In the genomic region with DNA sequence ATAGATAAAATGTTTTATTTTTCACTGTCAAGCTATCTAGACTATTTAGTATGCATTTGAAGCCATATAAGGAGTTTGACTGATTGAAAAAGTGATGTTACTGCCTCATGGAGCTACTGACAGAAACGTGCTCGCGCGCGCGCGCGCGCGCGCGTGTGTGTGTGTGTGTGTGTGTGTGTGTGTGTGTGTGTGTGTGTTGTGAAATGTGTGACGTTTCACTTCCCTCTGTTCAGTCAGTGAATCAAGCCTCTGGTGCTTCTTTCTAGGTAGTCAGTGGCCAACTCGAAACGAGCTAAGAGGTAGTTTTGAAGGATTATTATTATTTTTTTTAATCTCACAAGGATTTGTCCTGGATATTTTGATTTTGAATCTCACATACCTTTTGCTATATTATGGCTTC, we compare ENCODE assay signal across 24 mouse cellular contexts. TPM values are rescaled to one million over a fixed set of nuclear protein-coding genes. Genes with fewer than 3 reads are reported as not detected.
A peak's percentile ranks its signal among the peaks of the same experiment; 100 is the strongest.
DNase-seq lines count a peak whose midpoint lies in the region; ATAC-seq and TF ChIP-seq lines count a peak whose summit lies in the region.
"Had no signal": no experiment of that assay in that cellular context is flagged by ENCODE, and none has a peak within 500 bp of the region (broad histone marks: within the 10 kb centered on the region; RNA-seq: fewer than 3 reads in every experiment).

No protein-coding gene starts in this region.

- no peak for TF ChIP-seq CTCF in forebrain, postnatal 0 days (IDR thresholded peaks at IDR 0.05; ENCODE audit: low read depth)

- DNase-seq in A20 (ENCODE audit: low read depth, low spot score), result peak; percentile 53
- peak; percentile 8 for DNase-seq in splenic B cell, adult 2 months (ENCODE audit: low read depth, low spot score)
- DNase-seq in right cerebral cortex, postnatal 36 days (ENCODE audit: low spot score in 2 of 2), result no peak
- no peak for DNase-seq in forebrain, postnatal 0 days
- DNase-seq in ovary, adult 18-20 months (ENCODE audit: low spot score), result no peak
- no peak for DNase-seq in heart, embryonic 10.5 days (ENCODE audit: low spot score)
- DNase-seq: adrenal gland, adult 2 months; adrenal gland, adult 8-10 months; adrenal gland, postnatal 10 days; adrenal gland, postnatal 14 days; adrenal gland, postnatal 25 days; adrenal gland, postnatal 36 days; B cell, adult 2 months; cerebellum, adult 11 months; cerebellum, adult 11-12 months; cerebellum, adult 18-20 months had no signal

- H3K4me2 ChIP-seq in forebrain, postnatal 0 days (ENCODE audit: low read depth), result no peak overlapping the region

- H3K4me3 ChIP-seq in forebrain, postnatal 0 days (ENCODE audit: low read depth, low read length), result no peak overlapping the region
- H3K4me3 ChIP-seq in heart, embryonic 10.5 days, result no peak overlapping the region

- H3K9me3 ChIP-seq in forebrain, postnatal 0 days (ENCODE audit: low read length), result no peaks in the 10 kb centered on the region
- H3K9me3 ChIP-seq in heart, embryonic 10.5 days, result 0 out of 2 replicates have a peak, but pooled peaks cover 2% of the 10 kb centered on the region
- H3K9me3 ChIP-seq: G1E had no signal

- 99% methylated on average over 15 of the region's 15 CpGs for WGBS in forebrain, postnatal 0 days
- WGBS in heart, embryonic 10.5 days, result 98% methylated on average over 15 of the region's 15 CpGs

- no peaks in the 10 kb centered on the region for H3K27me3 ChIP-seq in splenic B cell, adult 2 months (ENCODE audit: control insufficient read depth, insufficient read depth, low read length, poor library complexity, severe bottlenecking)
- no peaks in the 10 kb centered on the region for H3K27me3 ChIP-seq in forebrain, postnatal 0 days (ENCODE audit: insufficient read depth, low read length)
- H3K27me3 ChIP-seq in heart, embryonic 10.5 days (ENCODE audit: insufficient read depth, poor library complexity, severe bottlenecking), result no peaks in the 10 kb centered on the region
- H3K27me3 ChIP-seq: CH12.LX, Patski had no signal

- H3K4me1 ChIP-seq in forebrain, postnatal 0 days (ENCODE audit: insufficient read depth), result no peaks in the 10 kb centered on the region
- H3K4me1 ChIP-seq in heart, embryonic 10.5 days, result no peaks in the 10 kb centered on the region

- H3K9ac ChIP-seq in forebrain, postnatal 0 days, result no peak overlapping the region

- H3K27ac ChIP-seq in forebrain, postnatal 0 days (ENCODE audit: low read depth, low read length), result no peak overlapping the region
- H3K27ac ChIP-seq in heart, embryonic 10.5 days, result no peak overlapping the region

- H3K36me3 ChIP-seq in splenic B cell, adult 2 months (ENCODE audit: control insufficient read depth, insufficient read depth, low read length, poor library complexity, severe bottlenecking), result no peaks in the 10 kb centered on the region
- H3K36me3 ChIP-seq in forebrain, postnatal 0 days (ENCODE audit: insufficient read depth), result no peaks in the 10 kb centered on the region
- peaks cover 5% of the 10 kb centered on the region for H3K36me3 ChIP-seq in heart, embryonic 10.5 days
- H3K36me3 ChIP-seq: G1E had no signal

- peak; percentile 61 for ATAC-seq in granulocyte monocyte progenitor cell, adult 5-6 weeks (replicated peaks; ENCODE audit: poor library complexity, severe bottlenecking)
- ATAC-seq in megakaryocyte, adult 5-6 weeks (ENCODE audit: poor library complexity, severe bottlenecking), result peak; percentile 73
- no peak for ATAC-seq in forebrain, postnatal 0 days
- ATAC-seq: activated CD4-positive, CD25-positive, alpha-beta regulatory T cell, adult 4 months; CD4-positive, CD25-positive, alpha-beta regulatory T cell, adult 4 months; Patski had no signal

RNA-seq across cellular contexts. Expression of a gene that starts 10.7 kb away (rescaled TPM):
- total RNA-seq in granulocyte monocyte progenitor cell, adult 5-6 weeks (2014; fragmentation: Nextera tagmentation), result 0.95 and 1.4 TPM in 2 replicates
- 1.2 and 1.3 TPM in 2 replicates for total RNA-seq in granulocyte monocyte progenitor cell, adult 5-6 weeks (2017)
- 3.4 and 4.7 TPM in 2 replicates for total RNA-seq in megakaryocyte, adult 5-6 weeks (2015)
- total RNA-seq in megakaryocyte, adult 5-6 weeks (2017), result 2.8 and 7.8 TPM in 2 replicates
- 8.7 and 12.5 TPM in 2 replicates for total RNA-seq in forebrain, postnatal 0 days (2014; rRNA removed)
- polyA plus RNA-seq in forebrain, postnatal 0 days (2015; fragmentation: Nextera tagmentation; extraction: Ambion mirVana), result 0.92 and 1.4 TPM in 2 replicates
- 1.8 and 3.4 TPM in 2 replicates for polyA plus RNA-seq in heart, embryonic 10.5 days (2016; fragmentation: Nextera tagmentation; extraction: Ambion mirVana)
- total RNA-seq: MEL had no signal
- polyA plus RNA-seq: G1E had no signal

Comparison
In these comparisons a context has a peak if more than half of its experiments do, and no peak if none do; other contexts are left out.
1. DNase-seq: peak in A20 (single experiment) and splenic B cell, adult 2 months (single experiment); none in right cerebral cortex, postnatal 36 days (0 of 2), forebrain, postnatal 0 days (single experiment), ovary, adult 18-20 months (single experiment) and heart, embryonic 10.5 days (single experiment).